In the genomic region with DNA sequence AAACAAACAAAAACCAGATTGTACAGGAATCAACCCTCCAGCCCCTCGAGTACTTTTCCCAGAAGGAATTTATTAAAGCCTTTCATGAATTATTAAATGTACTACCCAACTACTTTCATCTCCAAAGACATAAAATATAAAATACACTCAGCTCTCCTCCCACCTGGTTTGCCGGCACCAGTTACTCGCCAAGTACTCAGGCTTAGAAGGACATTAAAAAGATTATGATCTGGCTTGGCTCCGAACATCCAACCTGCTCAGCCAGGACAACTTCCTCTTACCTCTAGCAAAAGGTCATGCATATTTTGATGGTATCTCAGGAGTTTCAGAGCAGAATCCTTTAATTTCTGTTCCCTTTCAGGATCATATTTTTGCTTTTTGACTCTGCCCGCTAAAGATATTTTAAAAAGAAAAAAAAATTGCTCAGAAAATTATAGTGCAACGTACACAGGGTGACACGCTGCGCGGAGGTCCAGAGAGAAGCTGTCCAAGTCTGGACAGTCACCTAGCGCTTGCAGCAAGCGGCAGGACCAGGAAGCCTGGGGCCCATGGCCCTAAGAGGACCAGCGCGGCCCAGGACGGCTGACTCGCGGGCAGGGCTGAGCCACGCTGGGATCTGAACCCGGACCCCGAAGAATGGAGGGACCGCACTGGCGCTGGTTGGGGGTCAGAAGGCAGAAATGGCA, we compare ENCODE assay signal across 8 mouse cellular contexts. TPM values are rescaled to one million over a fixed set of nuclear protein-coding genes. Genes with fewer than 3 reads are reported as not detected.
DNase-seq lines count a peak whose midpoint lies in the region; ATAC-seq and TF ChIP-seq lines count a peak whose summit lies in the region.

No protein-coding gene starts in this region.

- peak overlapping the region; percentile 56 for H3K4me3 ChIP-seq in cerebellum, adult 2 months (replicated peaks; ENCODE audit: insufficient read depth, low read depth, low read length)
- H3K4me3 ChIP-seq in thymus, adult 2 months (ENCODE audit: control insufficient read depth, insufficient read depth, low read length), result peak overlapping the region; percentile 59
- H3K4me3 ChIP-seq in liver, embryonic 11.5 days (ENCODE audit: low read depth, low read length), result peak overlapping the region; percentile 69
- H3K4me3 ChIP-seq in stomach, embryonic 16.5 days (replicated peaks; ENCODE audit: low read length), result peak overlapping the region; percentile 72

- H3K9me3 ChIP-seq in liver, embryonic 11.5 days (ENCODE audit: control insufficient read depth, low read length), result no peaks in the 10 kb centered on the region
- H3K9me3 ChIP-seq in stomach, embryonic 16.5 days (replicated peaks; ENCODE audit: control insufficient read depth, low read length), result no peaks in the 10 kb centered on the region

- no peaks in the 10 kb centered on the region for H3K36me3 ChIP-seq in thymus, adult 2 months (ENCODE audit: control insufficient read depth, insufficient read depth, low read length)
- no peaks in the 10 kb centered on the region; the same call in 1 of the 2 replicates for H3K36me3 ChIP-seq in liver, embryonic 11.5 days (ENCODE audit: control insufficient read depth, insufficient read depth, low read length)
- H3K36me3 ChIP-seq in stomach, embryonic 16.5 days (ENCODE audit: control insufficient read depth, insufficient read depth, low read length), result no peaks in the 10 kb centered on the region

- 6% methylated on average over 21 of the region's 21 CpGs for WGBS in cerebellum, adult 2 months
- 5% methylated on average over 21 of the region's 21 CpGs for WGBS in thymus, adult 2 months
- WGBS in liver, embryonic 11.5 days, result 5% methylated on average over 21 of the region's 21 CpGs
- 3% methylated on average over 21 of the region's 21 CpGs for WGBS in stomach, embryonic 16.5 days

- peak overlapping the region; percentile 81 for H3K9ac ChIP-seq in liver, embryonic 11.5 days (ENCODE audit: low read depth, low read length)
- H3K9ac ChIP-seq in stomach, embryonic 16.5 days (ENCODE audit: low read length), result peak overlapping the region; percentile 75

- no peak for DNase-seq in cerebellum, adult 2 months
- no peak for DNase-seq in cerebellum, postnatal 25 days
- no peak for DNase-seq in thymus, adult 2 months
- DNase-seq in thymus, postnatal 25 days, result no peak
- no peak for DNase-seq in liver, embryonic 11.5 days (ENCODE audit: low spot score)
- DNase-seq in cerebellum, postnatal 4 days (ENCODE audit: low spot score in 2 of 2), result no peak
- no peak for DNase-seq in B cell, adult 2 months

- H3K27ac ChIP-seq in cerebellum, adult 2 months (ENCODE audit: insufficient read depth, low read length), result no peak overlapping the region
- H3K27ac ChIP-seq in thymus, adult 2 months (ENCODE audit: control insufficient read depth, insufficient read depth, low read length), result no peak overlapping the region
- H3K27ac ChIP-seq in liver, embryonic 11.5 days (ENCODE audit: low read depth, low read length), result peak overlapping the region; percentile 46; the same call in 1 of the 2 replicates
- no peak overlapping the region for H3K27ac ChIP-seq in stomach, embryonic 16.5 days (ENCODE audit: low read length)

- no peaks in the 10 kb centered on the region for H3K27me3 ChIP-seq in cerebellum, adult 2 months (ENCODE audit: control insufficient read depth, insufficient read depth, low read length)
- no peaks in the 10 kb centered on the region for H3K27me3 ChIP-seq in thymus, adult 2 months (ENCODE audit: control insufficient read depth, insufficient read depth, low read length)
- H3K27me3 ChIP-seq in liver, embryonic 11.5 days (replicated peaks; ENCODE audit: control insufficient read depth, insufficient read depth, low read length), result no peaks in the 10 kb centered on the region
- no peaks in the 10 kb centered on the region for H3K27me3 ChIP-seq in stomach, embryonic 16.5 days (ENCODE audit: control insufficient read depth, insufficient read depth, low read length)

- peak overlapping the region; percentile 79 for H3K4me2 ChIP-seq in liver, embryonic 11.5 days
- H3K4me2 ChIP-seq in stomach, embryonic 16.5 days (ENCODE audit: low read depth, low read length), result peak overlapping the region; percentile 89

- no peak for TF ChIP-seq POLR2A in cerebellum, adult 2 months (IDR thresholded peaks at IDR 0.05; ENCODE audit: borderline replicate concordance, insufficient read depth, low read length)
- no peak for TF ChIP-seq POLR2A in thymus, adult 2 months (IDR thresholded peaks at IDR 0.05; ENCODE audit: control insufficient read depth, extremely low read depth, insufficient read depth, low read length, poor library complexity)

- TF ChIP-seq CTCF in cerebellum, adult 2 months (IDR thresholded peaks at IDR 0.05; ENCODE audit: borderline replicate concordance, insufficient read depth, low read depth, low read length), result no peak
- TF ChIP-seq CTCF in thymus, adult 2 months (IDR thresholded peaks at IDR 0.05; ENCODE audit: borderline replicate concordance, control insufficient read depth, extremely low read depth, insufficient read depth, low read length, poor library complexity), result no peak

- peaks cover 3% of the 10 kb centered on the region; the same call in 1 of the 2 replicates for H3K4me1 ChIP-seq in cerebellum, adult 2 months (ENCODE audit: control insufficient read depth, insufficient read depth, low read length)
- H3K4me1 ChIP-seq in thymus, adult 2 months (replicated peaks; ENCODE audit: control insufficient read depth, insufficient read depth, low read length), result peaks cover 4% of the 10 kb centered on the region
- peaks cover 9% of the 10 kb centered on the region for H3K4me1 ChIP-seq in liver, embryonic 11.5 days (replicated peaks; ENCODE audit: control insufficient read depth, insufficient read depth, low read length)
- H3K4me1 ChIP-seq in stomach, embryonic 16.5 days (ENCODE audit: control insufficient read depth, insufficient read depth, low read length), result 0 out of 2 replicates have a peak, but pooled peaks cover 3% of the 10 kb centered on the region

- peak; percentile 83 for ATAC-seq in liver, embryonic 11.5 days (replicated peaks; ENCODE audit: low FRiP score)
- ATAC-seq in stomach, embryonic 16.5 days (ENCODE audit: insufficient read depth, low FRiP score), result peak; percentile 84

RNA-seq across cellular contexts. Expression of a gene that starts 0.5 kb away (rescaled TPM):
- 3.9 and 4.5 TPM in 2 replicates for polyA plus RNA-seq in cerebellum, adult 2 months (2012; rRNA removed)
- polyA plus RNA-seq in thymus, adult 2 months (2012; rRNA removed), result 84.5 and 97.2 TPM in 2 replicates
- polyA plus RNA-seq in liver, embryonic 11.5 days (2014; fragmentation: Nextera tagmentation; extraction: Ambion mirVana), result 39.7 and 46.8 TPM in 2 replicates
- polyA plus RNA-seq in stomach, embryonic 16.5 days (2015; fragmentation: Nextera tagmentation; extraction: Ambion mirVana), result 18.1 and 18.9 TPM in 2 replicates

RNA-seq across cellular contexts. Expression of a gene that starts 14.6 kb away (rescaled TPM):
- 33.0 and 36.4 TPM in 2 replicates for polyA plus RNA-seq in cerebellum, adult 2 months (2012; rRNA removed)
- polyA plus RNA-seq in thymus, adult 2 months (2012; rRNA removed), result 2.1 and 2.5 TPM in 2 replicates
- 6.5 and 6.7 TPM in 2 replicates for polyA plus RNA-seq in liver, embryonic 11.5 days (2014; fragmentation: Nextera tagmentation; extraction: Ambion mirVana)
- polyA plus RNA-seq in stomach, embryonic 16.5 days (2015; fragmentation: Nextera tagmentation; extraction: Ambion mirVana), result 2.7 TPM in 2 replicates

RNA-seq across cellular contexts. Expression of a gene that starts 55.6 kb away (rescaled TPM):
- 691 and 692 TPM in 2 replicates for polyA plus RNA-seq in cerebellum, adult 2 months (2012; rRNA removed)
- polyA plus RNA-seq in thymus, adult 2 months (2012; rRNA removed), result 256 and 261 TPM in 2 replicates
- polyA plus RNA-seq in liver, embryonic 11.5 days (2014; fragmentation: Nextera tagmentation; extraction: Ambion mirVana), result 136 and 147 TPM in 2 replicates
- 167 and 177 TPM in 2 replicates for polyA plus RNA-seq in stomach, embryonic 16.5 days (2015; fragmentation: Nextera tagmentation; extraction: Ambion mirVana)
